Mouse (Mus musculus) liver, embryonic 15.5 days (tissue): ENCODE measurements around the gene Gpam. TPM values are rescaled to one million over a fixed set of nuclear protein-coding genes. Genes with fewer than 3 reads are reported as not detected.
A peak's percentile ranks its signal among the peaks of the same experiment; 100 is the strongest.

Source experiments
- ATAC-seq: fragments of 200-750 bp; cut with Nextera tagmentation; 2 replicates; pipeline ENCODE4 v1.8.0; 2017; ENCODE audit warnings: moderate number of reproducible peaks, mild to moderate bottlenecking, moderate library complexity; ENCODE audit not compliant: insufficient read depth
- H3K27ac ChIP-seq: fragments of 300-500 bp; sonication (generic); replicated peaks from 2 replicates; pipeline ENCODE4 v1.5.1; 2015; ENCODE audit warnings: mild to moderate bottlenecking, inconsistent platforms
- H3K27me3 ChIP-seq: fragments of 300-500 bp; sonication (generic); 2 replicates; pipeline ENCODE4 v1.6.1; 2015; ENCODE audit warnings: mild to moderate bottlenecking, inconsistent platforms
- H3K36me3 ChIP-seq: fragments of 300-500 bp; sonication (generic); replicated peaks from 2 replicates; pipeline ENCODE4 v1.6.1; 2015; ENCODE audit warnings: moderate library complexity, mild to moderate bottlenecking, inconsistent platforms
- H3K4me1 ChIP-seq: fragments of 300-500 bp; sonication (generic); replicated peaks from 2 replicates; pipeline ENCODE4 v1.6.1; 2015; ENCODE audit warnings: inconsistent platforms
- H3K4me2 ChIP-seq: fragments of 300-500 bp; sonication (generic); 2 replicates; pipeline ENCODE4 v1.6.1; 2015; ENCODE audit warnings: moderate library complexity, mild to moderate bottlenecking, inconsistent platforms
- H3K4me3 ChIP-seq: fragments of 300-500 bp; sonication (generic); replicated peaks from 2 replicates; pipeline ENCODE4 v1.5.1; 2015; ENCODE audit warnings: mild to moderate bottlenecking, inconsistent platforms
- H3K9ac ChIP-seq: fragments of 300-500 bp; sonication (generic); 2 replicates; pipeline ENCODE4 v1.6.1; 2015; ENCODE audit warnings: moderate library complexity, mild to moderate bottlenecking, inconsistent platforms
- H3K9me3 ChIP-seq: fragments of 300-500 bp; sonication (generic); replicated peaks from 2 replicates; pipeline ENCODE4 v1.6.1; 2016; ENCODE audit warnings: inconsistent platforms
- WGBS: fragments of 180-500 bp; shearing (Covaris S2); methylation state at CpG from one replicate; pipeline ENCODE4 v1.1.7; 2015; ENCODE audit warnings: mixed read lengths; ENCODE audit not compliant: insufficient replicate concordance; 5-methylcytosine and 5-hydroxymethylcytosine counted together
- polyA plus RNA-seq: library from polyadenylated mRNA; unstranded; fragments of >200 nt; fragmentation: Nextera tagmentation; extraction: Ambion mirVana; gene quantifications from 2 replicates; pipeline ENCODE4 v1.2.1, GENCODE M21; 2015

Gene Gpam
- polyA plus RNA-seq, 1 experiment from 2014 or later = 28.3 TPM

DNA sequence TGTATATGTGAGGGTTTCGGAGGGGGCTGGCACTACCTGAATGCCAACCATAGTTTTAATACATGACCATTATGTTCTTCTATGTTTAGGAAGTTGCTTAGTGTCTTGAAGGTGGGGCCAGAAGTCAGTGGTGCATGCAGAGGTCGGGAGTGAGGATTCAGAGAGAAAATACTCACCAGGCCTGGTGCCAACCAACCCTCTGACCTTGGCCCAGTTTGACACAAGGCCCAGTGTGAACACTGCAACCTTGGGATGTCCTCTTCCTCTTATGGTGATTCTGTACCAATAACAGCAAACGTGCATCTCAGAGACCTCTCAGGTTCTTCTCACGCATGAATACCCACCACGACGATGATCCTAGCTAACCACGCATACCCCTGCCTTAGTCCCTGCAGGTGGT, 11.5 kb upstream of the Gpam start:
- ATAC-seq = no peak
- Histone ChIP-seq H3K36me3 (no peaks in the 10 kb centered on the region), H3K4me3 (no peak overlapping the region), H3K9me3 (no peaks in the 10 kb centered on the region), H3K4me1 (peaks cover 17% of the 10 kb centered on the region), H3K4me2 (no peak overlapping the region), H3K9ac (no peak overlapping the region), H3K27me3 (no peaks in the 10 kb centered on the region), H3K27ac (no peak overlapping the region)
- 67% methylated on average over 7 of the region's 7 CpGs for WGBS

DNA sequence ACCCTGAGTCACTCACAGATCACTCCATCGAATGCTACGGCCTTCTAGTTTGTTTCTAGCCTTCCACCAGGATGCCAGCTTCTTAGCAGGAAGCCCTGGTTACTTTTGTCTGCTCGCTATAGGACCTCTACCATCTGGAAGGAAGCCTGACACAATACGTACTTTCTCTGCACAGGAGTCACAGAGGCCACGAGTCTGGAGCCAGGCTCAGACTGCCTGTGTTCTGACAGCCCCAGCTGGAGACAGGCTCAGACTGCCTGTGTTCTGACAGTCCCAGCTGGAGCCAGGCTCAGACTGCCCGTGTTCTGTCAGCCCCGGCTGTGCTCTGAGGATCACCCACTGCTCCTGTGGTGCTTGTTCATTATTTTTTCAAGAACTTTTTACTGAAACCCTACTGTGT, 10.8 kb upstream of the Gpam start:
- Histone ChIP-seq H3K4me1 (peaks cover 15% of the 10 kb centered on the region), H3K36me3 (no peaks in the 10 kb centered on the region), H3K4me2 (no peak overlapping the region), H3K4me3 (no peak overlapping the region), H3K9me3 (no peaks in the 10 kb centered on the region), H3K27ac (no peak overlapping the region), H3K27me3 (no peaks in the 10 kb centered on the region), H3K9ac (no peak overlapping the region)
- peak; percentile 12; the same call in 1 of the 2 replicates for ATAC-seq
- WGBS = 48% methylated on average over 7 of the region's 7 CpGs

DNA sequence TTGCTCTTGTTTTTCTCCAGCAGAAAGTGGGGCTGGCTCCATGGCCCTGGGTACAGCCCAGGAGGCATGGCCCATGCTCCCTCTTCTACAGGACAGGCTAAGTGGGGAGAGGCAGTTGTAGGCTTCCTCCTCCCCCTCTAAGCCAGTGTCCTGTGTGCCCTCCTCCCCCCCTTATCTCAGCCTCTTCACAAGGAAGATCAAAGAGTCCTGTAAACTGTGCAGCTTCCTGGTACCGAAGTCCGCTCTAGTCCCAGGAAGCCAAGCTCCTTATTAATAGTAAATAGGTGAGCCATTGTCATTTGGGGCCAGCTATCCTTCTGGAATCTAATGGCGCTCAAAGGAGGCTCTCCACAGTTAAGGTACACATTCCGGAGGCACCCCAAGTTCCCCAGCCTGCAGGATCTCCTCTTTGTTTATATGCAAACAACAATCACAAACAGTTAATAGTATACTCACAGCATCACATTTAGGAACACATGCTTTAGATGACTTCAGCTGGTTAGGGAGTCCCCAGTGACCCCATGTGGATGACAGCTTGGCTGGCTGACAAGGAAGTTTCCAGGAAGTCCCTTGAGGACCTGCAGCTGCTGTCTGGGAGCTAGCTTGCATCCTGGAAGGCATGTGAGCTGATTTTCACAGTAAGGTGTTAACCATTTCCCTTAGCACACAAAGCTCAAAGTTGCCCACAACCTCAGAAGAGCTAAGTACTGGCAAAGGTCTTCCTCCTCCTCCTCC, 9.8 kb upstream of the Gpam start:
- H3K4me1 ChIP-seq = peaks cover 15% of the 10 kb centered on the region
- H3K27ac ChIP-seq = no peak overlapping the region
- no peaks in the 10 kb centered on the region for H3K27me3 ChIP-seq
- no peak overlapping the region for H3K9ac ChIP-seq
- H3K9me3 ChIP-seq = no peaks in the 10 kb centered on the region
- ATAC-seq = no peak
- H3K36me3 ChIP-seq = no peaks in the 10 kb centered on the region
- no peak overlapping the region for H3K4me3 ChIP-seq
- WGBS = 42% methylated on average over 4 of the region's 4 CpGs
- no peak overlapping the region for H3K4me2 ChIP-seq

DNA sequence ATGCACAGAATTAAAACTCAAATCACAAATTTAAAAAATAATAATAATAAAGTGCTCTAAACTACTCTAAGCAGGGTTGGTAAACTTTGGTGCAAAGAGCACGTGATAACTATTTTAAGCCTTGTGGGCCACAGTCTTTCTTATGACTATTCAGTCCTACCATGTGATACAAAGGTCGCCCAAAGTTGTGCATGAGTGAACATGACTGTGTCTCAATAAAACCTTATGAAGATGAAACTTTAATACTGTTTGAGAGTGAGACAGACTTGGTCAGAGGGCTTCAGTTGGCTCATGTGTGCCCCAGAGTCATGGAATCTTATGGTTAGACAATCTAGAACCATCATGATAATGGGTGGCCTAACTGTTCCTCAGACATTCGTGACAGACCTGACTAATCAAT, 8.9 kb upstream of the Gpam start:
- Histone ChIP-seq H3K27me3 (no peaks in the 10 kb centered on the region), H3K27ac (no peak overlapping the region), H3K9ac (no peak overlapping the region), H3K9me3 (no peaks in the 10 kb centered on the region), H3K4me1 (peaks cover 15% of the 10 kb centered on the region), H3K36me3 (no peaks in the 10 kb centered on the region), H3K4me3 (no peak overlapping the region), H3K4me2 (no peak overlapping the region)
- 59% methylated on average over 3 of the region's 3 CpGs for WGBS
- no peak for ATAC-seq

DNA sequence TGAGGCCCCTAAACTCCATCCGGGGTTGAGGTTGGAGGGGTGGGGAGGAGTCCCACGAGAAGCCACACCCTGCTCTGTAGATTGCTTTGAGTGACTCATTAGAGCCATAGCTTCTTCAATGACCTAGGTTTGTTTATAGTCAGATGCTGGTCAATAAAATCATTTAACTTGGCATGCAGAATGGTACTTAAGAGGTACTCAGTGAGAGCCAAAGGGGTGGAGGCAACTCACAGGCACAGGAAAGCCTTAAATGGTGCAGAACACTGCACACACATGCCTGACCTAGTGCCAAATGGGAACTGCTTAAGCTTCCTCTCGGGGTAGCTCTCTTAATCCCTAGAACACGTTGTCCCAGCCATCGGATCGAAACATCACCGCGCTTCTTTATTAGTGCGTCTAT, 7.5 kb upstream of the Gpam start:
- no peak for ATAC-seq
- WGBS = 63% methylated on average over 9 of the region's 9 CpGs
- H3K36me3 ChIP-seq = no peaks in the 10 kb centered on the region
- no peaks in the 10 kb centered on the region for H3K9me3 ChIP-seq
- H3K4me3 ChIP-seq = no peak overlapping the region
- no peaks in the 10 kb centered on the region for H3K27me3 ChIP-seq
- H3K4me2 ChIP-seq = no peak overlapping the region
- H3K4me1 ChIP-seq = peaks cover 15% of the 10 kb centered on the region
- no peak overlapping the region for H3K9ac ChIP-seq
- no peak overlapping the region for H3K27ac ChIP-seq

DNA sequence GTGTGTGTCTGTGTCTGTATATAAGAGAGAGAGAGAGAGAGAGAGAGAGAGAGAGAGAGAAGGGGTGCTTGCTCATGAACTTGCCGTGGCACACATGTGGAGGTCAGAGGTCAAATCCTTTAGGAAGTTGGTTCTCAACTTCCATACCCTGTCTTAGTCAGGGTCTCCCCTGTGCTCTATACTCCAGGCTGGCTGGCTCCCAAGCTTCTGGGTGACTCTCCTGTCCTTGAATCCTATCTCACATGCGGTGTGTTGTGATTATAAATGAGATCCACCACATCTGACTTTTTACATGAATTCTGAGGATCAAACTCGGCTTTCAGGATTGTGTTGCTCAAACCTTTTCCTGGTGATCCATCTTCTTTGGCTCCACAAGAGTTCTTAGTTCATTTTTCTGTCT, 5.4 kb upstream of the Gpam start:
- peaks cover 8% of the 10 kb centered on the region for H3K4me1 ChIP-seq
- no peaks in the 10 kb centered on the region for H3K27me3 ChIP-seq
- no peak overlapping the region for H3K4me2 ChIP-seq
- H3K36me3 ChIP-seq = no peaks in the 10 kb centered on the region
- 46% methylated on average over 3 of the region's 3 CpGs for WGBS
- H3K9me3 ChIP-seq = no peaks in the 10 kb centered on the region
- no peak overlapping the region for H3K4me3 ChIP-seq
- no peak overlapping the region for H3K9ac ChIP-seq
- ATAC-seq = no peak
- H3K27ac ChIP-seq = no peak overlapping the region

DNA sequence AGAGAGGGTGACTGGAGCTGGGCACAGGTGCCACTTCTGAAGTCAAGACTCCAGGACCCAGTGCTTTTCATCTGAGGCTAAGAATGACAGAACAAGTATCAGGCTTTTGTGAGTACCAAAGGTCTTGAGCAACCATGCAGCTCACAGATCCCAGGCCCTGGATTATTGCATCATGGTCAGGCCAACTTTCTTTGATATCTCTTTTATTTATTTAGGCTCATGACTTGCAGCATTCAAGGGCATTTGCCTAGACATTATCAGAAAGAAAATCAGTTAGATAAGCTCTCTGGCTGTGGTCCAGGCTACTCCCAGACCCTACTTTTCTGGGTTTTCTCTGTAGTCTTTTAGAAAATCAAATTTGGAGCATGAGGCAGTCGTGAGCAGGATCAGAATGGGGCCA, 4.7 kb upstream of the Gpam start:
- H3K4me1 ChIP-seq = peaks cover 3% of the 10 kb centered on the region
- no peak overlapping the region for H3K4me3 ChIP-seq
- 28% methylated on average over 1 of the region's 1 CpGs for WGBS
- H3K27me3 ChIP-seq = no peaks in the 10 kb centered on the region
- no peak overlapping the region for H3K9ac ChIP-seq
- H3K4me2 ChIP-seq = no peak overlapping the region
- no peaks in the 10 kb centered on the region for H3K9me3 ChIP-seq
- no peak for ATAC-seq
- peak overlapping the region; percentile 51 for H3K27ac ChIP-seq
- no peaks in the 10 kb centered on the region for H3K36me3 ChIP-seq

DNA sequence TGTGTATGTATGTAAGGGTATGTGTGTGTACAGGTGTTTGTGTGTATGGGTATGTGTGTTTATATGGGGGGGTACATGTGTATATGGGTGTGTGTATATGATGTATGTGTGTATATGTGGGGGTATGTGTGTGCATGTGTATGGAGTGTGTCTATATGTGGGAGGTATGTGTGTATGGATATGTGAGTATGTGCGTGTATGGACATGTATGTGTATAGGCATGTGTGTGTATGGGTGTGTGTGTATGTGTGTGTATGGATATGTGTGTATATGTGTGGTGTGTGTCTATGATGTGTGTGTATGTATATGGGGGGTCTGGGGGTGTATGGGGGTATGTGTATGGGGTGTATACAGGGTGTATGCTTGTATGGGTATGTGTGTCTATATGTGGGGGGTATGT, 1.4 kb upstream of the Gpam start:
- H3K4me1 ChIP-seq = no peaks in the 10 kb centered on the region
- H3K27me3 ChIP-seq = no peaks in the 10 kb centered on the region
- no peaks in the 10 kb centered on the region for H3K36me3 ChIP-seq
- H3K9ac ChIP-seq = no peak overlapping the region
- 0 out of 2 replicates have a peak, but pooled peaks have one; percentile 8 for ATAC-seq
- WGBS = 67% methylated on average over 1 of the region's 1 CpGs
- H3K27ac ChIP-seq = no peak overlapping the region
- H3K4me2 ChIP-seq = no peak overlapping the region
- H3K9me3 ChIP-seq = no peaks in the 10 kb centered on the region
- no peak overlapping the region for H3K4me3 ChIP-seq

DNA sequence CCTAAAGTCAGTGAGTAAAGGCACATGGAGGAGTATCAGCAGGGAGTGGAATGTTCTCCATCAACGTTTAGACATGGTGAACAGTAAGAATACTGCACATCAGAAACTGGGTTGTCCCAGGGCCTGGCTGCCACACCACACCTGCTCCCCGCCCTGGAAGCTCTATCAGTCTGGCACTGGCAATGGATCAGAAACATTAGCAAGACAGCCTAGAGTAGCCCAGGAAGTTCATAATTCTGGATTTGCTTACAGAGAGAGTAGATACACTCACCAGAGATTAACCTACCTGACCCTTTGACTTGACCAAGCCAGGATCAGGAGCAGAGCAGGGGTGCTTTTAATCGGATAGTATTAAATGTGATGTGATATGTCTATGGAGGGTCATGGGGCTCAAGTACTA, 1.6 kb downstream of the Gpam start:
- peaks cover 4% of the 10 kb centered on the region; the same call in 1 of the 2 replicates for H3K4me1 ChIP-seq
- H3K36me3 ChIP-seq = no peaks in the 10 kb centered on the region
- H3K9me3 ChIP-seq = no peaks in the 10 kb centered on the region
- 49% methylated on average over 3 of the region's 3 CpGs for WGBS
- H3K27ac ChIP-seq = 0 out of 2 replicates have a peak overlapping the region, but pooled peaks have one; percentile 1
- peak overlapping the region; percentile 48 for H3K4me3 ChIP-seq
- peak overlapping the region; percentile 38 for H3K4me2 ChIP-seq
- no peak for ATAC-seq
- H3K9ac ChIP-seq = no peak overlapping the region
- no peaks in the 10 kb centered on the region for H3K27me3 ChIP-seq

DNA sequence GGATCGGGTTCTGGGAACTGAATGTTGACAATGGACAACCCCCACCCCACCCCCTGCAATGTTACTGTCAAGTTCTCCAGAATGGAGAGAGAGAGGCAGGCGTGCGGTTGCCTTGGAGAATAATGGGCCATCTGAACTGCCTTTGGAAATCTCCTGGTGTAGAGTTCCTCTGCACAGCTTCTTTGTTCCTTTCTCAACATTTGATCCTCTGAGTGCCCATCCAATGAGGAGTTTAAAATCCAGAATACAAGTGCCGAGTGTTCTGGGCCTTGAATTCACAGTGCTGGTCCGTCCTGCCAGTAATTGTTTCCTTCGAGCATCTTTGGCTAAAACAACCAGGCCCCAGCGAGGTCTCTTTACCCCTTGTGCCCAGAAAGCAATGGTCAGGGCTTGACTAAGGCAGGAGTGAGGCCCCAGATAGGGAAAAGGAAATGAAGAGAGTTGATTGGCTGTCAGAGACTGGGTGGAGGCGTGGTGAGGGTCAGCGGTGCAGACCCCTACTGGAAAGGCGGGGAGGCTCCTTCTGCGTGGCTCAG, 4.0 kb downstream of the Gpam start:
- WGBS = 51% methylated on average over 11 of the region's 11 CpGs

DNA sequence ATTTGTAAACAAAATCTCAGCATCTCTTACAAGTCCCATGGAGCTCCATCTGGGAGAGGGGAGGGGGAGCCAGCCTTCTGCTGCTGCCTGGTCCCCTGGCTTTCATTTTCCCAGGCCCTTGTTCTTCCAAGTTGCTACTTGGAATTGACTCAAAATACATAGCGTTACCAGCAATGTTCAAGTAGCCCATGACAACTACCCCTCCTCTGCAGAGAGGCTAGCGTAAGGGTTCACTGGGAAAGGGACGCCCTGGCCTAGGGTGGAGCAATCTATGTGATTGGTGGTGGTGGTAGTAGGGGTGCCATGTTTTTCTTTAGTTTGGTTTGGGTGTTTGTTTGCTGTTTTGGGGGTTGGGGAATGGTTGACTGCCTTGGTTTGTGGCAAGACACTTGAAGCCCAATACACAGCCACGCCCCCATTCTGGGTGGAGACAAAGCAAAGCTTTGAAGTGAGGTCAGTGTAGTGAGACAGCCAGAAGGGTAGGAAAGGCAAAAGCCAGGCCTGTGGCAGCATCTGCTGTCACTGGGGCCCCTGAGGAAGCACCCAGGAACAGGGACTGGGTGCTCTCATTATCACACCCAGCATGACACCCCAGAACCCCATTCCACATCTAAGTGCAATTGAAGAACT, 4.6 kb downstream of the Gpam start:
- Histone ChIP-seq H3K4me1 (peaks cover 10% of the 10 kb centered on the region), H3K4me2 (peak overlapping the region; percentile 51), H3K36me3 (no peaks in the 10 kb centered on the region), H3K9ac (no peak overlapping the region), H3K4me3 (peak overlapping the region; percentile 2; the same call in 1 of the 2 replicates), H3K9me3 (no peaks in the 10 kb centered on the region), H3K27me3 (no peaks in the 10 kb centered on the region), H3K27ac (peak overlapping the region; percentile 2; the same call in 1 of the 2 replicates)
- no peak for ATAC-seq
- 60% methylated on average over 4 of the region's 4 CpGs for WGBS

More for the DNA sequence above, 4.0 kb downstream of the Gpam start:
- H3K36me3 ChIP-seq = no peaks in the 10 kb centered on the region
- no peak for ATAC-seq
- no peak overlapping the region; the same call in 1 of the 2 replicates for H3K27ac ChIP-seq
- H3K27me3 ChIP-seq = no peaks in the 10 kb centered on the region
- no peaks in the 10 kb centered on the region for H3K9me3 ChIP-seq
- no peak overlapping the region for H3K9ac ChIP-seq
- peak overlapping the region; percentile 51 for H3K4me2 ChIP-seq
- peaks cover 10% of the 10 kb centered on the region for H3K4me1 ChIP-seq
- H3K4me3 ChIP-seq = peak overlapping the region; percentile 2; the same call in 1 of the 2 replicates
